Mouse (Mus musculus) adipocyte (in vitro differentiated cells): Measurements from ENCODE around the gene Hormad2.

ENCODE experiments used
- DNase-seq: peaks from one replicate; pipeline ENCODE4 v3.0.0-alpha.2; 2016; ENCODE audit warnings: low spot score

The Hormad2 gene

DNA sequence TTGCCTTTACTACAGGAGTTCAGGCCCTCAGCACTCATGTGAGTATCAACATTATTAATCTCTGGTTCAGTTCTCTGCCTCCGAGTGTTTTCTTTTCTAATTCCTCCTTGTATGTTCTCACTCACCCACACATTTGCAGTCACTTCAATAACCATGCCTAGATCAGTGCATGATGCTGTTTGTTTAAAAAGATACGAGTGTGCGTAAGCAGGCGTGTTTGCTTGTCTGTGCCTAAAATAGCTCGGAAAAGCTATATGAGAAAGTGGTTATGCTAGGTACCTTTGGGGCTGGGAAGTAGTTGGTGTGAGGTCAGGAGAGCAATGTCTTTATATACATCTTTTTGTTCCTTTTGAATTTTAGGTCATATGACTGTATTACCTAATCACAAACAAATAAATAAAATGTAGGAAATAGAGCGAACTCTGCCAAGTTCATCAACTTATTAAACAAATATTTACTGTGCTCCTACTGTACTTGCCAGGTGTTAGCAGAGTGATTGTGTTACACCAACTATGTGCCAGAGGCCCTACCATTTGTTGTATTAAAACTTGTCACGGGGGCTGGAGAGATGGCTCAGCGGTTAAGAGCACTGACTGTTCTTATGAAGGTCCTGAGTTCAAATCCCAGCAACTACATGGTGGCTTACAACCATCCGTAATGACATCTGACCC, 100.7 kb downstream of the Hormad2 start:
- no peak for DNase-seq

DNA sequence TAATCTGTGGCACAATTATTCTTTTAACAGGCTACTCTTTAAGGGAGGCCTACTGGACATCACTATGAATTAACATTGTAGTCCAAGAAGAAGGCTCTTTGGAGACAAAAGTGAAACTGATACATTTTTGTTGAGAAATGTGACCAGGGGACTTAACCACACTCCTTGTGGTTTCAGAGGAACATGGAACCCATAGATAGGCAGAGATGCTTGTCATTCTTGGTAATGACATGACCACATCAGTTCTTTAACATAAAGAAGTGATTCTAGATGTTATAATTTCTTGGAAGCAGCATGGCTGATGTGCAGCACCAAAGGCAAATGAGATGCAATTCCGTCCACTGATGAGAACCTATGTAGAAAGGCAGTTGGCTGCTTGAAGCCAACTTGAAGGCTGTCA, 101.6 kb downstream of the Hormad2 start:
- DNase-seq: no peak

DNA sequence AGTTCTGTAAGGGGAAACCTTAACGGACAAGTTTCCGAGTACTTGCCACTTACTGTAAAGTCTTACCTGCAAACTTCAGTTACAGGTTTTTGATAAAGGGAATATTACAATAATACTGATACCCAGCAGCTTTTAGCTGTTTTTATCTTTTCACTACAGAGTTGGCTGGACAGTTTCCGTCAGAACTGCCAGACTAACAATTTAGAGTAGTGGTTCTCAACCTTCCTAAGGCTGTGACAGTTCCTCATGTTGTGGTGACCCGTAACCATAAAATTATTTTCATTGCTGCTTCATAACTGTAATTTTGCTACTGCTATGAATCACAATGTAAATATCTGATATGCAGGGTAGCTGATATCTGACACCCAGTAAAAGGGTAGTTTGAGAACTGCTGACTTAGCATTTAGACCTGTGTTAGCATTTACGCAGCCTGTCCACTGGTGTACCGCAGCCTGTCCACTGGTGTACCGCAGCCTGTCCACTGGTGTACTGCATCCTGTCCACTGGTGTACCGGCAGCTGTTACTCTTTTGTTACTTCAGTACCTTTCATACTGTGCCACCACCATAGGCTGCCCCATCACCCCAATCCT, 104.1 kb downstream of the Hormad2 start:
- no peak for DNase-seq

DNA sequence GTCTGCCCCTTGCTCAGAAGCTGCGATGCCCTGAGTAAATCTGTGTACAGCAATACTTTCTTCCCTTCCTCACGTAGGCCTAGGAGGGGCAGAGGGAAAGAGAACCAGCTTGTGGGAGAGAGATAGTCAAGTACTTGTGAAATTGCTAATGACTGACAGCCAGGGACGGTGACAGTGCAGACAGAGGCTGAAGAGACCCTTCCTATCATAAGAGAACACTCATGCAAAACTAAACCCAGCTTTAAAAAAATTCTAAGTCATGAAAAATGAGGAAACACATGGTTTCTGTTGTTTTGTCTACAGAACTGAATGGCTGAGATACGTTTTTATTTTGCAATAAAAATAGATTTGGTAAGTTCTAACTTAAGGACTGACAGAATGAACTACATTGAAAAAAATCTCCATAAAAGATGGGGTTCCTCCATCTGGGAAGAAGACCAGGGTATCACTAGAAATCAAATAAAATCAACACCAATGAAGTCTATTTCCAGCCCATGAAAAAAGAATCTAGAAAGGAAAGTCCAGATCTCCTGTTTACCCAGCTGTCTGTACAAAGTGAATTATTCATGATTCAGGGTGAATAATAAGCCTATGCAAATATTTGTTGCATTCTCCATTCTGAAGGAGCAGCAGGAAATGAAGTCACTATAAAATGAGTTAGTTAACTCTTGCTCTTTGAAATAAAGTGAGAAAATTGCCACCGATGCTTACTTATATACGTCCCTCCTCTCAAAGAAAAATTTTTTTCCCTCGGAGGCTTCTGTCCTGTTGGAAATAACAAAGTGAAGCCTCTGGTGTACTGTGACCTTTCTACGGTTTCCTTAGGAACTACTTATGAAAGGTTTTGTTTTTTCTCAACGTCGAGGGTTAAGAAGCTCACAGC, 104.9 kb downstream of the Hormad2 start:
- no peak for DNase-seq

DNA sequence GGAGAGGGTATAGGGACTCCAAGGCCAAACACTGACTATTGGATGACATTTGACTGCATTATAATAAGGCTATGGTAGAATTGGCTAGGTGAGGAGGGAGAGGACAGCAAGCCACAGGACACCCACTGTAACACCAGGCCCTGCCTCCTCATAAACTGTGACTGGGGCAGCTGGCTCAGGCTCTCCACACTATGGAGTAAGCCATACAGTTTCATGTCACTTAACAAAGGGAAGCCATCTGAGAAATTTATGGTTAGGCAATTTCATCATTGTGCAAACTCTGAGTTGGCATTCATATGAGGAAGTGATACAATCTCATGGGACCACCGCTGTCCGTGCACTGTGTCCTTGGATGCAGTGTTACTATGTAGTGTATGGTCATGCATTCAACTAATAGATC, 107.9 kb downstream of the Hormad2 start:
- peak; percentile 11 for DNase-seq

DNA sequence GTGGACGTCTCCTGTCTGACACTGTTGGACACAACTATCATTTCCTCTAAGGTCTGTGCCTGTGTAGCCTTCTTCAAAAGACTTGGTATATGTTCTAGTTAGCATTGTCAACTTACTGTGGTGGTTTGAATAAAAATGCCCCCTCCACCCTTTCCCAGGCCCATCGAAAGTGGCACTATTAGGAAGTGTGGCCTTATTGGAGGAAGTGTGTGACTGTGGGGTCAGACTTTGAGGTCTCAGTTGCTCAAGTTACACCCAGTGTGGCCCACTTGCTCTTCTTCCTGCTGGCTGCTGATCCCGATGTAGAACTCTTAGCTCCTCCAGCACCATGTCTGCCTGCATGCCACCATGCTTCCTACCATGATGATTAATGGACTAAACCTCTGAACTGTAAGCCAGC, 112.7 kb downstream of the Hormad2 start:
- no peak for DNase-seq

DNA sequence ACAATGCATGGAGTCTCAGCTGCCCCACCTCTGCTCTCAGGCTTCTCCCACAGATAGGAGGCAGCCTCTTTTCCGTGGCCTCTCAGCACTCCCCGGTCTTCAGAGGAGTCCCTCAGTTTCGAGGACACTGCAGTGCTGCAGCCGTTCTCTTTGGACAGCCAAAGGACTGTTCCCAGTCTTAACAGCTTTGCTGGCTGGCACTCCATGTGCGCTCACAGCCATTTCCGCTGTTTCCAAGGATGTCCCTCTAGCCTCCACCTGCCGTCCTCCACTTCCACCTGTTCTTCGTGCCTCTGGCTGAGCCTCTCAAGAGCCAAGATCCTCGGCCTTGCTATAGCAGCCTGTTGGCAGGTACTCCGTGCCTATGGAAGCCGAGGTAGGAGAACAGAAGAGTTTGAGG, 117.4 kb downstream of the Hormad2 start:
- no peak for DNase-seq

DNA sequence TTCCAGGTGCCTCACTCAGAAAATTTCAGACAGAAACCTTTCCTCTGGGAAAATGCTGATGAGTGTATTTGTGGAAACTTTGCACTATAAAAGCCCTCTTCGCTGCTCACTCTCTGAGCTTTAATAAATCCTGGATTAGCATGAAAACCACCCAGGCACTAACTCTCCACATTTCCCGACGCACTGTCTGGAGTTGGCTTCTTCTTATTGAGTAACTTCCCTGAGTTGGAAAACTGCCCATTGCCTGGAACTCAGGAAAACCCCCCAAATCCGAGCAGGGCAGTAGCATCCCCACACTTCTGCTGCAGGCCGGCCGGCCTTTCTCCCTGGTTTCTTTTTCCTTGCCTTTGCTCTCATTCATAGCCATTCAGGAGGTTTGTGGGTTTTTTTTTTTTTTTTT, 118.0 kb downstream of the Hormad2 start:
- DNase-seq: no peak

DNA sequence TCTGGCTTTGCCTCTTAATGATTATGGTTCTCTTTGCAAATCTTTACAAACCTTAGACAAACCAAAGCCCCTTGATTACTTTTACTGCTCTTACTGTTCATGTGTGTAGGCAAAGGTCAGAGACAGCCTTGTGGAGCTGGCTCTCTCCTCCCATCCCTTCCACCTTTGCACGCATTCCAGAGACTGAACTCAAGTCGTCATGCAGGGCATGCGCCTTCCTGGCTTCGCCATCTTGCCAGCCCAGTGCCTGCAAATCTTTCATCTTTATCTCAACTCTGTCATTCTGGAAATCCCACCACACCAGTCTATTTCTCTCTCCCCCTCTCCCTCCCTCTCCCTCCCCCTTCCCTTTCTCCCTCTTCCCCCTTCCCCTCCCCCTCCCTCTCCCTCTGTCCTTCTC, 120.0 kb downstream of the Hormad2 start:
- no peak for DNase-seq

DNA sequence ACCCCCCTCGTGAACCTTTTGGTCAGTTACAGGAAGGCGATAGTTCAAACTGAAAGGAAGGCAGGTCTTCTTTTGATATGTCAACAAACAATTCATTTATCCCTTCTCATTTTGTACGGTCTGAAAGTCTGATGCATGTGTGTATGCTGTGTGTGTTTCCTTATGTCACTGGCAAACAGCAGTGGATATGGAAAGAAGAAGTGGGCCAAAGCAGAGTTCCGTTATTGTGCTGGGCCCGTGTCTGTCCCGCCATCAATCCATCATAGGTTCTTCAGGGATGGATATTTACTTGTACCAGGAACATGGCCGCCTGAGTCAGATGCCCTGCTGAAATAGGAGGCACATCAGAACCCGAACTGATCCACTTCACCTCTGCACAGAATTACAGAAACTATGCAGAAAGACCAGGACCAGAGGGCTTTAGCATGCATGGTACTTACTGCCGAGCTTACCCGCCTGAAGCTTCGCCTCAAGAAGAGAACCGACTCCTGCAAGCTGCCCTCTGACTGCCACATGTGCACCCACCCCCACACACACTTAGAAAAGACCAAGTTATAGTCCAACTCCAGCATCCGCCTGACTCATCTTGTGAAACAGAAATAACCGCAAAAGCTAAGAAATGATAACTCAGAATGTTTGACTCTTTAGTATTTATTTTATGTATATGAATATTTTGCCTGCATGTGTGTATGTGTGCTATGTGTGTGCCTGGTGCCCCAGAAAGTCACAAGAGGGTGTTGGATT, 121.5 kb downstream of the Hormad2 start:
- DNase-seq: no peak

DNA sequence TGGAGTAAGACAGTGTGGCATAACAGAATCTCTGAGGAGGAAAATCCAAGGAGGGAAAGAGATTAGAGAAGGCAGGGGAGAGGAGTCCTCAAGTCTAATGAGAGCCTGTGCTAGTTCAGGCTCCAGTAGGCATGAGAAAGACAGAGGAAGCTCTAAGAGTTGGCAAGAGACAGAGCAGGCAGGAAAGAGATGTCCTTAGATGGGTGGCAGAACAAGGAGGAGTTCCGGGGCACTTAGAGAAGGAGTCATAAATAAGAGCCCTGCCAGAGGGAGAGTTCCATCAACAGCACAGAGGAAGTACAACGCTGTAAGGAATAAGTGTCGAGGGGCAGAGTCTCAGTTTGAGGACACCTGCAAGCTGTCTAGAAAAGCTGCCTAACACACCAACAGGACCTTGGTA, 122.9 kb downstream of the Hormad2 start:
- DNase-seq: no peak

DNA sequence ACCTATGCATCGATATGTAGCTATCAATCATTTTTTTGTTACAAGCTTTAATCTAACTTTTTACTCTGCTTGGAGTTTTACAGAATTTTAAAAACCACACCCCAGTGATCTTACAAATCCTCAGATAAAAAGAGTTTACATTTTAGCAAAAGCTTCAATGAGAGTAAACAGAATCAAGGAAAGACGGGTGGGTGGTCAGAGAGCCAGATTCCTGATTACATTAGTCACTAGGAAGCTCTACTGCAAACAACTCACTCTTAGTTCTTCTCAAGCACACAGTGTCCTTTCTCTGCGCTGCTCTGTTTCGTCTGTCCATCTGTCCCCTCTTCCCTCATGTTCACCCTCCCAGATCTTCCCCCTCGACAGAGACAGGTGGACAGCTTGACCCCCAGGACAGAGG, 123.6 kb downstream of the Hormad2 start:
- DNase-seq: no peak

DNA sequence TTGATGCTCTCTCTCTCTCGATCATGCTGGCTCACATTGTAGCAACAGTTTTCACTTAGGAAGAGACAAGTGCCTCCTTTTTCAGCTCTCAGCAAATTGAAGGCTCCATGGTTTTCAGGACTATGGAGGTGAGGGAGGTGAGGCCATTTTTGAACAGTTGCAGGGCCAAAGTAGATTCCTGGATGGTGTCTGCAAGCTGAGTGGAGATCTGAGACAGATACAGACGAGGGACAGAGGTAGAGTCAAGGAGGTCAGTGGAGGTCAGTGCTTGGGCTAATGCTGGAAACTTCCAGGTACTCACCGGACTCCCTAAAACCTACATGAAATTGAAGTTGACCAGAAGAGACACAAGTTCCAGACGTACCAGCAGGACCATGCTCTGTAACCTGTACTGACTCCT, 128.7 kb downstream of the Hormad2 start:
- DNase-seq: no peak

DNA sequence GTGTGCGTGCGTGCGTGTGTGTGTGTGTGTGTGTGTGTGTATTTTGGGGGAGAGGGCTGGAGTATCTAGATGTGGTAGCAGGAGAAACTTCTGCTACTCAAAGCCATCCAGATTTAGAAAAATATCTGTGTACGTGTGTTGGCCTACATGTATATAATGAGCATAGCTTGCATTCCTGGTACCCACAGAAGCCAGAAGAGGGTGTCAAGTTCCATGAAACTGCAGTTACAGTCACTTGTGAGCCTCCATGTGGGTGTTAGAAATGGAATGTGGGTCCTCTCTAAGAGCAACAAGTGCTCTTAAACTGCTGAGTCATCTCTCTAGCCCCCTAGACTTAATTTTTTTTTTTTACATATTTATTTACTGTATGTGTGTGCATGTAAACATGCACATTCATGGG, 130.6 kb downstream of the Hormad2 start:
- DNase-seq: no peak

DNA sequence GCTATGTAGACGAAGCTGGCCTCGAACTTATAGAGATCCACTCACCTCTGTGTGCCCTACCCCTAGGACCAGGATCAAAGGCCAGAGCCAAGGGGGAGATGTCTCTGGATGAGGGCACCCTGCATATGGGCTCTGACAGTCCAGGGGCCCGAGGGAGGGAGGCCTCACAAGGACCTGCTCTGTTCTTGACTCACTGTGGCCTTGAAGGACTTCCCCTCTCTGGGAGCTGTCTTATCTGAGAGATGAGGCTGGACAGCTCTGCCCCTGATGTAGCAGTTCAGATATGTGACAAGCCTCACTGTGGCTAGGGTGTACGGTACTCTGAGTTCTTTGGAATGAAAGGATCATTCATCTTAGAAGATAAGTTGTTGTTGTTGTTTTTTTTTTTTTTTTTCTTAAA, 131.3 kb downstream of the Hormad2 start:
- DNase-seq: no peak

DNA sequence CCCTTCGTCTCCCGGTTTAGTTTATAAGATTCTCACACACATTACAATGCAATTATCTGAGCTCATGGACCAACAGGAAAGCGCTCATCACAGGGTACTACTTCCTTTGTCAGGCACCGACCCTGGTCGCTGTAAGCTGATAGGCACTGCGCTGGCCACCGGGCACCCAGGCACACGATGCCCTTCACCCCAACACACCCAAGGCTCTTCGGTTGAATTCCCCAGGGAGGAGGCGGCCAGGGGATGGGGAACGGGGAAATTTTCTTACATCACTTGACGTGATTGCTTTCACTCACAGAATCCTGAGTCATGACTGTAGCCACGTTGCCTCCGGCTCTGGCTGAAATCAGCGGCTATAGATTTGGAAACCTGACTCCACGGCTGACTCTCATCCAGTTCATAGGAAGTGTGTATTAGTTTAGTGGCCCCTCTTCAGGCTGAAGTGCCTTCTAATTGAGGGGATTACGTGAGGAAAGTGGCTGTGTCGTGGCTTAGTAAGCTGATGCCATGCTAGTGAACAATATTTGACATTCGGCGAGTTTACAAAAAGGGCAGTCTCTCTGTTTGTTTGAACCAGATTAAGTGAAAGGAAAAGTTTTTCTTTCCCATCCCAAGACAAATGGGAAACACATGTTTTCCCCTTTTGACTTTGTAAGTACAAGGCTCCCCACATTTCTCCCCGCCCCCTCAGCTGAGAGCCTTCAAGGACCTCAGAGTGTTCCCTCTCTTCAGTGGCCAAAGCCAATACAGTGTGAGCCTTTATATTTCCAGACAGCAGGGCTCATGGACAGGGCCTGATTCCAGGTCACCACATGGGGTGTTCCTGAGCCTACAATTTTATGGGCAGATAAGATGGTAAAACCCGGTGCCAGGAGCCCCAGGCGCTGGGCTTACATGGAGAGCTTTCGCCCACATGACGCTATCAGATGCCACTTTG, 132.1 kb downstream of the Hormad2 start:
- DNase-seq: peak; percentile 48

DNA sequence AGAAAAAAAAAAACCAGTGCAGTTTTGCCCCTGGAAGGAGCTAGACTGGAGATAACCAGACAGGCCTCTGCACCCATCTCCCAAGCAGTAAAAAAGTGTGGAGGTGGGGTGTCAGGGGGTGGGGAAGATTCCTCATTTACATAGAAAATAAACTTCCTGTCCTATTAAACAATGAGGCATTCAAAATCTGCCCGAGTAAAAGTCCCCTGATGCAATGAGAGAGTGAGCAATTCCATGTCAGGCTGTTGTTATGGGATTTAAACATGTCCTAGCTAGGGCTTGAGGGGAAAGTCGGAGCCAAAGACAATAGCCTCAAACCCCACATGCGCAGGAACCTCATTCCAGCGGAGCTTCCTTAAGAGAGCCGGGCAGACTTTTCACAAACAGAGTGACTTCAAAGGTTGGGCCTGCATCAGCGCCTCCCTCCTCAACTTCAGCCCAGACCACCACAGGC, 132.8 kb downstream of the Hormad2 start:
- peak; percentile 28 for DNase-seq

DNA sequence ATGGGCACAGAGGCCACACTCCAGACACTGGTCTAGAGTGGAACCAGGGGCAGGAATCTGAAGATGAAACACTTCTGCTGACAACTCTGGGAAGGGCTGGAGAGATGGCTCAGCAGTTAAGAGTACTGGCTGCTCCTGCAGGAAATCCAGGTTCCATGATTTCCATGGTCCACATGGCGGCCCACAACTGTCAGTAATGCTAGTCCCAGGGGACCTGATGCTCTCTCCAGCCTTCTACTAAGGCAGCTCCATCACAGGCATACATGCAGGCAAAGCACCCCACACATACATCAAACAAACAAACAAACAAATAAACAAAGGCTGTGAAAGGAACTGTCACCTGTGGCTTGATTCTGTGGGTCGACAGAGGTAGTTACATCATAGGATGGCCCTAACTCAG, 134.8 kb downstream of the Hormad2 start:
- DNase-seq: no peak

DNA sequence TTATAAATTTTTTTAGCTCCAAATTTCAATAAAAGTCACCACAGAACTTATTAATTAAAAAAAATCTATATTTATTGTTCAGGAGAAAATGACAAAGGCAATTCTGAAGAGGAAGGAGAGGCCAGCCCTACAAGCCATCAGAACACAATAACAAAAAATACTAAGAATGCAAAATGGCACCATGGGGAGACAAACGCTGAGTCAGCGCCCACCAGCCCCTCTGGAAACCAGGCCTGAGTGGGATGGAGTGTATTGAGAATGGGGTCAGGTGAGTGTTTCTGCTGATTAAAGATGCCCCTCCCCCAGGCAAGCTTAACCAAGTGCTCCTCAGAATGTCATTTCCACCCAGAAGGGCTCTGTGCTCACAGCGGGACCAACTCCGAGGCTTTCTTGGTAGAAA, 135.8 kb downstream of the Hormad2 start:
- DNase-seq: no peak

DNA sequence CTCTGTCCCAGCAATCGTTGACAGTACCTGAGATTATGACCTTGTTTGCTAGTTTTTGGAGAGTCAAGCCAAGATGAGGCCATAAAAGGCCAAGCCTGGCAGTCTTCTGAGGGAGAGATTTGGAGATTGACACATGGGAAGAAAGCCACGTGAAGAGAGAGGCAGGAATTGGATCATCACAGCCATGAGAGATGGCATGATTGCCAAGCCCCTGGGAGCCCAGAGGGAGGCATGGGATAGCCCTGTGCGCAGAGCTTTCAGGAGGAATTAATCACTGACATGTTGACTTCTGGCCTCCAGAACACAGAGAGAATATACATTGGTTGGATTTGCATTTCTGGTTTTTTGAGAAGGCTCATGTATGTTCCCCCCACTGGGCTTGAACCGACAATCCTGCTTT, 136.7 kb downstream of the Hormad2 start:
- peak; percentile 34 for DNase-seq

DNA sequence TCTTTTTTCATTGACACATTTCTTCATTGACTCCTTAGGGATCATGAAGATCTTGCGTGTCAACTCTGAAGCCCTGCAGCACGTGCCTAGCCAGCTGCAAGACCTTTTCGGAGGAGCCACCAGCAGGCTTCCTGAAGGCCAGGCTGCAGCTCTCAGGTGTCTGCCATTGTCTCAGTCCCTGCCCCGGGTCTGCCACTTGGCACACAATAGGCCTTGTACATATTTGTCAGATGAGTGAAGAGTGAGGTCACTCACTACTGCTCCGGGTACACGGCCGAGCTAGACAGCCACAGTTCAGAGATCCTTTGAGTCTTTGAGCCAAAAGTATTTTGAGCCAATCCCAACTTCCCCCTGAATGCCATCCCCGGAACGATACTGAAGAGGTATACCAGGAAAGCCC, 137.9 kb downstream of the Hormad2 start:
- DNase-seq: no peak
